Mouse (Mus musculus): ENCODE data around the gene Slc26a9. TPM values are rescaled to one million over a fixed set of nuclear protein-coding genes. Genes with fewer than 3 reads are reported as not detected.

Gene Slc26a9
- polyA plus RNA-seq, 1 experiment: not detected

GRCm38 (mm10) chr1:131734657-131735273 lies 9.1 kb upstream of the Slc26a9 start:
- Histone ChIP-seq H3K27me3 (replicated peaks) (peaks cover 90% of the 10 kb centered on the region), H3K4me3 (replicated peaks) (no peak overlapping the region), H3K9me3 (no peaks in the 10 kb centered on the region), H3K4me1 (peaks cover 79% of the 10 kb centered on the region), H3K36me3 (replicated peaks; ENCODE audit: low read length) (no peaks in the 10 kb centered on the region)
- TF ChIP-seq GATA1 (IDR thresholded peaks at IDR 0.05; ENCODE audit: borderline replicate concordance, low read length) (no peak), FLI1 (IDR thresholded peaks at IDR 0.05; ENCODE audit: low read length) (no peak)

DNA sequence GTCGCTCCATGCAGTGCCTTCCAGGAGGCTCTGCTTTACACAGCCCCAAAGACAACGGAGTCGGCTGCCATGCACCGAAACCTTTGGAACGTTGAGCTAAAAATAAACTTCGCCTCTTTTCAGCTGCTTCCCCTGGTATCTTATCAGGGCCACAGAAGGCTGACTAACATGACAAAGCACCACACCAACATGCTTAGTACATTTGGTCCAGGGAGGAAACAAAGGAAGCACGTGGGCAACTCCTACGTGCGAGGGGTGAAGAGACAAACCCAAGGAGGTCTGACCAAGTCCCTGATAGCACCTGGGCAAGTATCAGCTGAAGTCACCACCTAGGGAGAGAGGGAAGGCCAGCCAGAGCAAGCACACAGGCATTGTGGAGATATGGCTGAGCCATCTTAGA lies 7.3 kb upstream of the Slc26a9 start:
- peak overlapping the region; percentile 82 for H3K4me3 ChIP-seq (replicated peaks)
- H3K4me1 ChIP-seq: peaks cover 81% of the 10 kb centered on the region
- TF ChIP-seq GATA1 (IDR thresholded peaks at IDR 0.05; ENCODE audit: borderline replicate concordance, low read length): peak; percentile 30; the same call in 1 of the 3 replicates
- no peak for TF ChIP-seq FLI1 (IDR thresholded peaks at IDR 0.05; ENCODE audit: low read length)
- H3K36me3 ChIP-seq (replicated peaks; ENCODE audit: low read length): no peaks in the 10 kb centered on the region
- no peaks in the 10 kb centered on the region for H3K9me3 ChIP-seq
- H3K27me3 ChIP-seq (replicated peaks): peaks cover 87% of the 10 kb centered on the region

DNA sequence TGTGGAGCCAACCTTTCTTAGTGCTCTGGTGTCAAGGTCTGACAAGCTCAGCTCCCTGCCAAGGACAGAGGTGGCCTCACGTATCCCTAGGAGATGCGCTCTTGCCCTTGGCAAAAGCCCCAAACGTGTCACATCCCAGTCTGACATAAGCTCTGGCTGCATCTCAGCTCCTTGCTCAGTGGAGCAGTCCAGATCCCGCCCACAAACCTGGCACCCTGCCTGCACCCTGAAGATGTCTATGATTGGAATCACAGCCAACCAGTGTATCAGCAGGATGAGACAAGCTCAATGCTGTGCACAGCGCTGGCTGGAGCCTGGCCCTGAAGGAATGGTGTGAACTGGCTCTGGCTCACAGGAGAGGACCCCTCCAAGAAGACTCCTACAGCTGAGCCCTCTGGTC lies 6.6 kb upstream of the Slc26a9 start:
- Histone ChIP-seq H3K27me3 (replicated peaks) (peaks cover 87% of the 10 kb centered on the region), H3K36me3 (replicated peaks; ENCODE audit: low read length) (no peaks in the 10 kb centered on the region), H3K4me3 (replicated peaks) (no peak overlapping the region), H3K4me1 (peaks cover 78% of the 10 kb centered on the region), H3K9me3 (no peaks in the 10 kb centered on the region; the same call in 1 of the 2 replicates)
- TF ChIP-seq GATA1 (IDR thresholded peaks at IDR 0.05; ENCODE audit: borderline replicate concordance, low read length) (no peak), FLI1 (IDR thresholded peaks at IDR 0.05; ENCODE audit: low read length) (no peak)

- peaks cover 3% of the 10 kb centered on the region; the same call in 1 of the 2 replicates for H3K9me3 ChIP-seq
- peaks cover 89% of the 10 kb centered on the region for H3K27me3 ChIP-seq (replicated peaks)
- H3K4me3 ChIP-seq (replicated peaks): no peak overlapping the region
- no peaks in the 10 kb centered on the region for H3K36me3 ChIP-seq (replicated peaks; ENCODE audit: low read length)
- peaks cover 76% of the 10 kb centered on the region for H3K4me1 ChIP-seq
- TF ChIP-seq FLI1 (IDR thresholded peaks at IDR 0.05; ENCODE audit: low read length) (no peak), GATA1 (IDR thresholded peaks at IDR 0.05; ENCODE audit: borderline replicate concordance, low read length) (no peak)
Observed at GRCm38 (mm10) chr1:131738760-131739159, 5.1 kb upstream of the Slc26a9 start.

DNA sequence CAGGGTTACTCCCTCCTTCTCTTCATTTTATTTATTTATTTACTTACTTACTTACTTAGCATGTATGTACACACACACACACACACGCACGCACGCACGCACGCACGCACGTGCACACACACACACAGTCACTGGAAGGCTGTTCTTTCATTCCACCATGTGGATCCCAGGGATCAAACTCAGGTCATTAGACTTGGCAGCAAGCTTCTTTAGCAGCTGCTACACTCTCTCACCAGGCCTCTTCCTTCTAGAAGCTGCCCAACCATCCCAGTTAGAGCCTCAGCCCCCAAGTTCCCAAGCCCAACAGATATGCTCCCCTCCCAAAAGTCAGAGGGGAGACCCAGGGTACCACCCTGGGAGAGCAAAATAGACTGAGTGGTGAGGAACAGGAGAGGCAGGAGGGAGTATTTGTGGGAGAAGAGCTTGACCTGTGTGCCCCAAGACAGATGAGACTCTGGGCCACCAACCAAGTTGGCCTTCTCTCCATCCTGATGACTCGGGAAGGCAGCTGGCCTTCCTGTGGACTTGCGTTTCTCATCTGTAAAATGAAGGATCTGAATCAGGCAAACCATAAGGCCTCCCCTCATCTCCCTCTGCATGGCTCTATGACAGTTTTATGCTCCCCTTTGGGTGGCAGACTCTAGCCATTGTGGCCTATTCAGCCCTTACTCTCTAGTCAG lies 4.2 kb upstream of the Slc26a9 start:
- TF ChIP-seq GATA1 (IDR thresholded peaks at IDR 0.05; ENCODE audit: borderline replicate concordance, low read length) (no peak), FLI1 (IDR thresholded peaks at IDR 0.05; ENCODE audit: low read length) (no peak)
- Histone ChIP-seq H3K36me3 (replicated peaks; ENCODE audit: low read length) (no peaks in the 10 kb centered on the region), H3K4me1 (peaks cover 75% of the 10 kb centered on the region), H3K27me3 (replicated peaks) (peaks cover 92% of the 10 kb centered on the region), H3K9me3 (peaks cover 3% of the 10 kb centered on the region; the same call in 1 of the 2 replicates), H3K4me3 (replicated peaks) (no peak overlapping the region)

DNA sequence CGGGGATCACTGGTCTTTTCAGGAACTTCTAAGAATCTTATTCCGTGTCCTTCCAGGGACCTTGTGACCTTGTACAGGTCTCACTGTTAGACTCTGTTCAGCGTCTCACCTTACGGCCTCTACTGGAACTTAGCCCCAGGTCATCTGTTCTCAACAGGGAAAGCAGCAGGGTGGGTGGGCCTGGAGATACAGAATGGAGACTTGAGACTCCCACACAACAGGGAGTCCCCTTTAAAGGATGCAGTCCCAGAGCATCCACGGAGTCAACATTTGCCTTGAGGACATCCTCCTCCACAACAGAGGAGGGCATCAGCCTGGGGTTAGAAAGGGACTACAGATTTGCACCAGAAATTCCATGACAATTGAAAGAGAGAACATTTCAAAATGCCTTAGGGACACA lies 1.6 kb downstream of the Slc26a9 start:
- Histone ChIP-seq H3K36me3 (replicated peaks; ENCODE audit: low read length) (no peaks in the 10 kb centered on the region), H3K4me1 (peaks cover 58% of the 10 kb centered on the region), H3K4me3 (replicated peaks) (no peak overlapping the region), H3K27me3 (replicated peaks) (peaks cover 93% of the 10 kb centered on the region), H3K9me3 (peaks cover 3% of the 10 kb centered on the region; the same call in 1 of the 2 replicates)
- TF ChIP-seq GATA1 (IDR thresholded peaks at IDR 0.05; ENCODE audit: borderline replicate concordance, low read length): no peak
- no peak for TF ChIP-seq FLI1 (IDR thresholded peaks at IDR 0.05; ENCODE audit: low read length)

DNA sequence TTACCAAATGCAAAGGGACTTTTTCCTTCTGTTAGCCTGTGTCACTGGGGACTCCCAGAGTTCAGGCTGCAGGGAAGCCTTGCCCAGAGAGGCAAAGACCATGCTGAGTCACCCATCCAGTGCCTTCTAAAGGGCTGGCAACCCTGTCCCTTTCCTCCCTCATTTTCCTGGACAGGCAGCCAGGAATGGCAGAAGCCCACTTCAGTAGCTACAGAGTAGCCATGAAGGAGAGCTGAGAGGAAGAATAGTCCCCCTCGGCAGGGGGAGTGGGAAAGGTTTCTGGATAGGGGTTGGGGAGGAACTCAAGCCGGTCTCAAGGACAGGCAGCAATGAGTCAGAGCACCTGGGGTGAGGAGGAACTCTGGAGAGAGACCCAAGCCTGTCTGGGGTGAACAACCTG lies 3.9 kb downstream of the Slc26a9 start:
- Histone ChIP-seq H3K36me3 (replicated peaks; ENCODE audit: low read length) (no peaks in the 10 kb centered on the region), H3K4me1 (peaks cover 72% of the 10 kb centered on the region), H3K27me3 (replicated peaks) (peaks cover 96% of the 10 kb centered on the region), H3K4me3 (replicated peaks) (no peak overlapping the region), H3K9me3 (no peaks in the 10 kb centered on the region)
- TF ChIP-seq FLI1 (IDR thresholded peaks at IDR 0.05; ENCODE audit: low read length): no peak
- TF ChIP-seq GATA1 (IDR thresholded peaks at IDR 0.05; ENCODE audit: borderline replicate concordance, low read length): no peak

GRCm38 (mm10) chr1:131748636-131749035 lies 4.8 kb downstream of the Slc26a9 start:
- TF ChIP-seq GATA1 (IDR thresholded peaks at IDR 0.05; ENCODE audit: borderline replicate concordance, low read length): no peak
- no peak for TF ChIP-seq FLI1 (IDR thresholded peaks at IDR 0.05; ENCODE audit: low read length)
- no peaks in the 10 kb centered on the region for H3K9me3 ChIP-seq
- no peaks in the 10 kb centered on the region for H3K36me3 ChIP-seq (replicated peaks; ENCODE audit: low read length)
- H3K4me3 ChIP-seq (replicated peaks): no peak overlapping the region
- peaks cover 96% of the 10 kb centered on the region for H3K27me3 ChIP-seq (replicated peaks)
- peaks cover 78% of the 10 kb centered on the region for H3K4me1 ChIP-seq

DNA sequence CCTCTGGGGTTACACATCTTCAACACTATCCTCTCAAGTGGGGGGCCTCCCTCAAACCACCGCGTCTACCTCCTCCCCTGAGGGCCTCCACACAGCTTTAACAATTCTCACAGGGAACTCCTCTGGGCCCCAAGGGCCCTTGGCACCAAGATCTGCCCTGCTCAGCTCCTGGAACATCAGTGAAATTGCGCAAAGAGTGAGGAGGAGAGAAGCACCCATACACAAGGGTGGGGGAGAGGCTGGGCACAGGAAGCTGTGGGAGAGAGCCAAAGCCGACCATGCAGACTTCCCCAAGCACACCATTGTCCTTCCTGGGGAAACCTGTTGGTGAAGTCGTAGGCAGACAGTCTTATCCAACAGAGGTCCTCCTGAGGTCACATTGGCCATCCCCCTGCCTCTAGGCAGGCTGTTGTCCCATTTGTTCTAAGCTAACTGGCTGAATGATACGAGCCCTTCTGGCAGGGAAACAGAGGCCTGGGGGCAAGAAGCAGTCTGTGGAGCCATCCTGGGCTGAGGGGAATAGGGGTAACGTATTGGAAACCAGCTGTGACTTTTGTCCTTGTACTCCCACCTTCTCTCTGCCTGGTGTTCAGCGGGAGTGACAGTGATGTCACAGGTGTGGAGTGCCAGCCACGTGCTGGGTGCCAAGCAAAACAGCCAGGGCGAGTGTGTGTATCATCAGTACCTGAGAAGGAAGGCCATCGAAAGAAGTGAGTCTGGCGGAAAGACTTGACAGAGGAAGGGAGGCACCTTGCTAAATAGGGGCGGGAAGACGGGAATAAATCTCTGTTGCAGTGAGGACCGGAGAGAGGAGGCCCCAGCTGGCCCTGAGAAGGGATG lies 6.1 kb downstream of the Slc26a9 start:
- H3K27me3 ChIP-seq (replicated peaks): peaks cover 90% of the 10 kb centered on the region
- H3K4me1 ChIP-seq: peaks cover 82% of the 10 kb centered on the region

More for the DNA sequence above, 6.1 kb downstream of the Slc26a9 start:
- H3K4me3 ChIP-seq (replicated peaks): no peak overlapping the region
- H3K9me3 ChIP-seq: no peaks in the 10 kb centered on the region
- TF ChIP-seq GATA1 (IDR thresholded peaks at IDR 0.05; ENCODE audit: borderline replicate concordance, low read length) (no peak), FLI1 (IDR thresholded peaks at IDR 0.05; ENCODE audit: low read length) (no peak)
- no peaks in the 10 kb centered on the region for H3K36me3 ChIP-seq (replicated peaks; ENCODE audit: low read length)

Data from megakaryocyte, embryonic 14.5 days (primary cell).